Mouse (Mus musculus) ES-E14 (cell line): ENCODE results near the gene Fkbp10.

Source experiments
- CHD2 ChIP-seq: IDR thresholded peaks from 2 replicates; pipeline ENCODE4 v1.6.1; 2014; ENCODE audit warnings: mild to moderate bottlenecking, low read depth, low read length, inconsistent platforms
- HCFC1 ChIP-seq: IDR thresholded peaks from 2 replicates; pipeline ENCODE4 v1.6.1; 2012; ENCODE audit warnings: low read length, inconsistent platforms, borderline replicate concordance; ENCODE audit not compliant: insufficient read depth
- MAFK ChIP-seq: IDR thresholded peaks from 2 replicates; pipeline ENCODE4 v1.6.1; 2014; ENCODE audit warnings: mild to moderate bottlenecking, low read depth, low read length, inconsistent platforms; ENCODE audit not compliant: insufficient read depth
- ZNF384 ChIP-seq: IDR thresholded peaks from 2 replicates; pipeline ENCODE4 v1.6.1; 2012; ENCODE audit warnings: low read depth, low read length, inconsistent platforms

DNA sequence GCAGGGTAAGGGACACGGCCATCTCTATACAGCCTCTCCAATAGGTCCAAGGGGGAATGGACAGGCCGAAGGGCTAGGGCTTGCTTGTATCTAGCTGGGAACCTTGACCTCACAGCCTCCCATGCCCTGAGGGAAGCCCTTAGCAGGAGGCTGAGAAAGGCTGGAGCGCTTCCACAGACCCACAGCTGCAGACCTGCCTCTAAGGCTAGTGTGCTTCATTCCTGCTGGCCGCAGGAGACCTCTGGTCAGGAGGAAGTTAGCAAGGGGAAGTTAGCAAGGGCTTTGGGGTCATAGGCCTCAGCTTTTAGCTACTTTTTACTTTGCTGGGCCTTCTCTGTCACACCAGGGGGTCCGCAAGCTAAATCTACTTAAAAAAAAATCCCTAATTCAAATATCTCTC, 37.1 kb upstream of the Fkbp10 start:
- TF ChIP-seq ZNF384: no peak
- no peak for TF ChIP-seq CHD2
- no peak for TF ChIP-seq HCFC1
- no peak for TF ChIP-seq MAFK
